Mouse (Mus musculus) hematopoietic stem cell, adult 5-6 weeks (primary cell): ENCODE measurements around the gene Pigp. TPM values are rescaled to one million over a fixed set of nuclear protein-coding genes. Genes with fewer than 3 reads are reported as not detected.

ENCODE experiments used
- ATAC-seq, 2 experiments: fragments of 125-278 bp in 1 of 2; replicated peaks in 1 of 2; 2 replicates each; pipeline ENCODE4 v1.8.0; 2016 to 2017; ENCODE audit warnings: inconsistent platforms in 2 of 2, mild to moderate bottlenecking in 2 of 2, moderate number of reproducible peaks in 2 of 2, low read depth in 1 of 2, moderate TSS enrichment in 1 of 2; ENCODE audit not compliant: low FRiP score in 2 of 2, poor library complexity in 2 of 2, severe bottlenecking in 2 of 2, insufficient read depth in 1 of 2, low TSS enrichment in 1 of 2
- total RNA-seq: library from RNA; stranded (forward); fragments of 172-1452, 232-1000 nt; gene quantifications from 2 replicates; pipeline ENCODE4 v1.2.3, GENCODE M21; 2017

The Pigp gene
- total RNA-seq, 1 experiment from 2014 or later: 33.9 TPM

DNA sequence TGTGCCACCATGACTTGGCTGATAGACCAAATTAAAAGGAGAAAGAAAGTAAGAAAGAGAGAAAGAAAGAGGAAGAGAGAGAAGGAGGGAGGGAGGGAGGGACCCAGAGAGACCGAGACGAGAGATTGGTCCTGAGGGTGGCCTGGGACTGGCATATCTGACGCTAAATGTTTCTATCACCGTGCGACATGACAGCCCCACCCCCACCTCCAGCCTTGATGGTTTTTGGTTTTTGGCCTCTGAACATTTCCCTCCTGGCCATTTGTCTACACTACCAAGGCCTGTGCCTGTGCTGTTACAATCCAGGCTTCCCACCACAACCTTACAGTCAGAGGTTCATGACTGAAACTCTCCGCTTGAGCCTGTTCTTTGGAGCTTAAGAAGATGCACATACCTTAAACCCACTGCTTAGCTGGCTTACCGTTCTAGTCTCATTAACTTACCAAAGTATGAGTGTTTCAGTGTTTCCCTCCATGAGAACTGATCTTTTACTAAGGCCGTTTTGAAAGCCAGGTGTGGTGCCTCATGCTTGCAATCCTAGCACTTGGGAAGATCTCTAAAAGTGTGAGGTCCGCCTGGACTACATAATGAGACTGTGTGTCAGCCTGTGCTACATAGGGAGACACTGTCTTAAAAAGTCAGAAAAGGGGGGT, 40.3 kb downstream of the Pigp start:
- ATAC-seq: no peak

DNA sequence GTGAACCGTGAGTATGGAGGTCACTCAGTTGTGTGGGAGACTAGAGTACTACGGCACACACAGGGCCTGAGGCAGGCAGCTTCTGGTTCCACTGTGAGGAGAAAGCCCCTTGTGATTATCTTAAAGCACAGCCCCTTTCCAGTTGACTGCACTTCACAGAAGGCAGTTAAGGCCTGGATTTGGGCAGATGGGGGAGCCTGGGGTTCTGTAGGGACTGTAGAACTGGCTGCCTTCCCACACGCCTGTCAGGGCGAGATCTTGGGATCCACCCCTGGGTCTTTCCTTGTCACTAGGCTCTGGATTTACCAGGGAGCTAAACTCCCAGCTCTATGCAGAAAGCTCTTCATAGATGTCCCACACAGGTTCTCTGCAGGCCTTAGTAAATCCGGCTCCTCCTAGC, 41.2 kb downstream of the Pigp start:
- ATAC-seq: no peak

DNA sequence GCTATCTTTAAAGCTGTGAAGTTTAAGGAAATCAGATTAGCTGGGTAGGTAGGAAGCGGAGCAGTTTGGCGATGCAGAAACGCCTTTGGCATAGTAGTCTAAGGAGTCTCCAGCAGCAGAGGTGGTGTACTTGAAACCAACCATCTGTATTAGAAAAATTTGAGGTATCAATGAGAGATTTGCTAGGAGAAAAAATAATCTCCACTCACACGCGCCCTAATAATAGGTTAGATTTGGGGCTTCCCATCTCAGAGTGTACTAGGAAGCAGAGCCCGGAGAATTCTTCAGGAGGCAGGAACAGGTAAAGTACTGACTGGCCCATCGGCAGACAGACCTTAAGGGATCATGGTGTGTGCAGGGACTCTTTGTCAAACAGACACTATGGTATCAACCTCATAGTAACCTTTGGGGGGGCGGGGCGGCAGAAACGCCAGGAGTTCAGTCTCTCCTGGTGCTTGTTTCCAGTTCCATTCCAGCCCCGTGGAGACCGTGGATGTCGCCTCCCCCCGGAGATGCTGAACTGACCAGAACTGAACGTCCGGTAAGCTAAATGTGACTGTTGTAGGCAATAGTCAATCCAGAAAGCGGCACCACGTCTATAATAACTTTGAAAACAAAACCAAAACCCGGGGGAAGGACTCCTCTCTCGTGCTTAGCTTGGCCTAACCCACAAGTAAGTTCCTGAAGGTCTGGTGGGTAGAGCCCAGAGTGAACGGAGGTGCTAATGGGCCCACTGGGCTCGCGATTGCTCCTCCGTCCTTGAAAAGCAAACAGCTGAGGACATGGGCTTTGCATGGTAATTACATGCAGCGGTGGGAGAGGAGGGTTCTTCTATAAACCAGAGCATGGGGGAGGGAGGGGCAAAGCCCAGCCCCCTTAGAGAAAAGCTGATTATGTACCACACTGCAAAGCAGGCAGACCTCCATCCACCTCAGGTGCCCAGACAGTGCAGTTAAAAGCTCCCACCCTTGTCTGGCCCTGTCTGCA, 42.5 kb downstream of the Pigp start:
- ATAC-seq: peak; percentile 44 to 65; a peak in 3 of 4 replicates

DNA sequence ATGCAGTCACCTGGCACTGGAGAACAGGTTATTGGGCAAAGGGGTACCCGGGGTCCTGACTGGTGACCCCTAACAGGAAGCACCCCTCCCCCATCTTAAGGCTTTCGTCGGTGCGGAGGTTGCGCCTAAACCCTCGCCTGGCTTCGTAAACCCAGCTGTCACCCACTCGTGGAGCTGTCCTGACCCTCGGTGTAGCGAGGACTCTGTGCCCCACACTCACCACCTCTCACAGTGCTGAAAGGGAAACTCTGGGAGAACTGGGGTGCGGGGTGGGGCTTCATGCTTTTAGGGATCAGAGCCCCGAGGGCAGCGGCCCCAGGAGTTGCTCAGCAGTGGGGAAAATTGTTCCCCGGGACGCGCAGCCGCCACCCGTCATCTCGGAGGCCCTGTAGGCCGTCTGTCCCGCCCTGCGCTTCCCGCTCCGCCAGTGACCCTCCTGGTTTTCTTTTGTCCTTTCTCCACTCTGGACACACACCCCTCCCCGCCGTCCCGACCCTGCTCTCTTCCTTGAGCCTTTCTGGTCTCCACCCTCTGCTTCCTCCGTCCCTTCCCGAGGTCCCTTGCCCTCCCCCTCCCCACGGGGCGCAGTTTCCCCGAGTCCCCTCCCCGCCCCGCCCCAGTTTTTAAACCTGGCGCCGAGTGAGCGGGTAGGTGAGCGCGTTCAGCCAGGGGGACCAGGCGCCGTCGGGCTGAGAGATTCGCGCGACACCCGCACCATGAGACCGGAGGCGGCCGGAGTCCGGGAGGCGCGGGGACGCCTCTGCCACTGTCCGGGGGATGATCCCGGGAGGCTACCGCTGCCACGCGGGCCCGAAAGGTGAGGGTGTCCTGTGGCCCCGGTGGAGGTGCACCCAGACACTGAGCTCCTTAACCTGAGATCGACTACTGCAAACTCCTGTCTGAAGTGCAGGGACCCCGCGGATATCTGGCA, 43.6 kb downstream of the Pigp start, which contains the start of gene Ripply3:
Gene Ripply3 (plus strand): TSS at position 640 of the 931 bp plus-strand sequence.
- 0 out of 4 replicates have a peak, but pooled peaks have one; percentile 12 to 19 for ATAC-seq

DNA sequence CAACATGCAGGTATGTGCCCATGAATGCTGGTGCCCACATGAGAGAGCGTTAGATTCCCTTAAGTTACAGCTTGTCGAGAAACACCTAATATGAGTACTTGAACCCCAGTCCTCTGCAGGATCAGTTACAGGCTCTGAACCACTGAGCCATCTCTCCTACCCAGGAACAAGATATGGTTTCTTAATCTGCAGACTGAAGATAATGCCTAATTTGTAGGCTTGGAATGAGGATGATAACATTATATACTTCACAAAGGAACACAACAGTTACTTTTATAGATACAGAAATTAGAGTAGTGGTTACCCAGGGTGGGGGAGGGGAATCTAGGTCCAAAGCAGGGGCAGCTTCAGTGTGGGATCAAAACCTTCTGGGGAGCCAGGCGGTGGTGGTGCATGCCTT, 45.6 kb downstream of the Pigp start:
- no peak for ATAC-seq

DNA sequence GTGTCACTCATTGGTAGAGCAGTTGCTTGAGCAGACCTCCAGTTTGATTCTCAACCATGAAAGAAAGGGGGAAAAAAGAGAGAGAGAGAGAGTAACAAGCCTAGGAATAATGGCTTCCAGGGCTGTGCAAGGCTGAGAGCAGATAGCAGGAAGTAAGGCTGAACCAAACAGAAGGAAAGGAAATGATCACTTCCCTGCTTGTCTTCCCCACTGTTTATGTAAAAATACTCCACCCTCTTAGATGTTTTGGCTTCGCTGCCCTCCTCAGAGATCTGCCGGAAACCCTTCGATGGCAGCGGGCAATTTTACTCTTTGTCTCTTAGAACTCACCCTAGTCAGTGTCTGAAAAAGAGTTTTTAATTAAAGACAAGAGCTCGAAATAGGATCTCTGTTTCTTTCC, 48.0 kb downstream of the Pigp start:
- no peak for ATAC-seq

DNA sequence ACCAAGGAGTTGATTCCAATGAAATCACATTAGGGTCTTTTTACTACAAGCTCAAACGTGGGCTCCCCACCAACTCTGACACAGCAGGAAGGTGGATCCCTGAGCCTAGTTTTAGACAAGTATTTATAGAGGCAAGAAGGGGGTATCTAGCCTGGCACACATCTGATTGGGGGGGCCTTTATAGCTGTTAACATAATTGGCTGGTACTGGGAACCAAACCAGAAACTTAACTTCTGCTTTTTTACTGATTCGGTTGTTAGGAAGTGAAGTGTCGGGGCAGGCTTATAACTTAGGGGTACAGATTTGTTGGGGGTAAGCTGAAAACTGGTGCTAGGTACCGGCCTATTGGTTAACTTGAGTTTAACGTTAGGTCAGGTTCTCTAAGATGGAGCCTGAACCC, 51.4 kb downstream of the Pigp start:
- ATAC-seq: no peak

DNA sequence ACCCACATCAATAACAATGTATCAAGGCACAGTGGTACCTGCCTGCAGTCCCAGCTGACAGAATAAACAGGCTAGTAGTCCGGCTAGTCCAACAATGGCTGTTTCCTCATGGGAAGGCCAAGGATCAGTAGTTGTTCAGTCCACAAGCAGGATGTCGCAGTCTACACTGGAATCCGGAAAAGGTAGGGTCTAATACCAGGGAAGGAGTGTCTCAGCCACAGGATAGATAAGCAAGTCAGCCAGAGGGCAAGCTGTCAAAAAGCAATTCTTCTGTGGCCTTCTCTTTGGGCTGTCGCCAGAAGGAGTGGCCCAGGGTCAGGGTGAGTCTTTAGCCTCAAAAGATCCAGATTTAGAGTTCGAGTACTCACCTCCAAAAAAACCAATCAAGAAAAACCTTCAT, 53.9 kb downstream of the Pigp start:
- no peak for ATAC-seq

DNA sequence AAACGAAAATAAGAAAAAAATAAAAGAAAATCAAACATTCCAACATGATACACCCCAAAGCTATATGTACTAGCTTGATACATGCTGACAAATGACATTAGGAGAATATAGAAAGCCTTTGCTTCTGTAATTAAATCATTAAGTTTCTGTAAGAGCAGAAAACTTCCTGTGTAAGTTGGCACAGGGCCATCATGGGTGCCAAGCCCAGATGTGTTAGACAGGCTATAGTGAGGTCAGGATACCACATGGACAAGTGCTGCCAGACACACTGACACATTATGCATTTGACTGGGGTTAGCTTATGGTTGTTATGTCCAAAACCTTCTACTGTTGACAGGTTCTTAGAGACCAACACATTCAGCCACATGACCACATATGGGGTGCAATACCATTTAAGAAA, 56.4 kb downstream of the Pigp start:
- no peak for ATAC-seq

DNA sequence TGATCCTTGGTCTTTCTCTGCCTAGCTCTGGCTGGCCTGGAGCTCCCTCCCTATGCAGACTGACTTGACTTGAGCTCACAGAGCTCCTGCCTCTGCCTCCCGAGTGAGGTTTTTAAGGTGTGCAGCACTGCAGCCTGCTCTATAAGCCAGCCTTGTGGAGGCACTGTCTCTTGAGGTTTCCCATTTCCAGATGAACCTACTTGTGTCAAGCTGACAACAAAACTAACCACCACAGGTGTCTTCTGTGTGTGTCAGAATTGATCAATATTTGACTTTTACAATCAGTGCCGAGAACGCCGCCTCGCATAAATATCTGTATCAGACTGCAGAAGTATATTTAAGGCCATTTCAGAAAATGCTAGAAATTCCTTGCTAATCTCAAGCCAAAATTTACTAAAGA, 57.0 kb downstream of the Pigp start:
- no peak for ATAC-seq

DNA sequence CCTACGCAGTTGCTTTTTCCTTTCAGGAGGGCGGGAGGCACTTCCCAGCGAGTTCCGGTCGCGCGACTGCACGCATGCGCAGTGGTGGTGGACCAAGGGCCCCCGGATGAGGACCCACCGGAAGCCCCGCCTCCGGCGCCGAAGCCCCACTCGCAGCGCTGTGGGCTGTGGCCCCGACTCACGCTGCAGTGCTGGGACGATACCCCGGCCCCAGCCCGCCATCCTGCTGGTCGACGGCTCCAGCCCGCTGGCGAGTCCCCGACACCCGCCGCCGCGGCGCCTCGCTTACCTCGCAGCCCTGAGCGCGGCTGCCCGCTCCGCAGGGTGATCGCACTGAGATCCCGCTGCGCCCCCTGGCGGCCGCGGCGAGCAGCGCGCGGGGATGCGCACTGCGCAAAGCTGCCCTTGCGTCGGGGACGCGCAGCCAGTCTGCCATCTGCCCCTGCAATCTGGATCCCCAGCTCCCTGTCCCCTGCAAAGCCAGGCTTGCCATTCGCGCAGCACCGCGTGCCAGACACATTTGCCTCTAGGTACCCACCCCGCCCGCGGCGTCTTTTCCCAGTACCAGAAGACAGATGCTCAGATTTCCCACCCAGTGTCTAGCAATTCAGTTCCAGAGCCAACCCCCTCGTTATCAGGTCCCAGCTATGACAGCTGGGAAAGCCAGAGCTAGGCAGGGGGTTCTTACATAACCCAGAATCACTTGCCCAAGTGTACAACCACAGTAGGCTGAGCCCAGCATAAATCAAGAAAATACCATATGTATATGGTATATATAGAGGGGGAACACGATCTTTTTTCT, 58.2 kb downstream of the Pigp start, which contains the start of gene Hlcs:
Gene Hlcs (minus strand): TSS at position 343 of the 802 bp plus-strand sequence.
- ATAC-seq: peak; percentile 70 to 80

DNA sequence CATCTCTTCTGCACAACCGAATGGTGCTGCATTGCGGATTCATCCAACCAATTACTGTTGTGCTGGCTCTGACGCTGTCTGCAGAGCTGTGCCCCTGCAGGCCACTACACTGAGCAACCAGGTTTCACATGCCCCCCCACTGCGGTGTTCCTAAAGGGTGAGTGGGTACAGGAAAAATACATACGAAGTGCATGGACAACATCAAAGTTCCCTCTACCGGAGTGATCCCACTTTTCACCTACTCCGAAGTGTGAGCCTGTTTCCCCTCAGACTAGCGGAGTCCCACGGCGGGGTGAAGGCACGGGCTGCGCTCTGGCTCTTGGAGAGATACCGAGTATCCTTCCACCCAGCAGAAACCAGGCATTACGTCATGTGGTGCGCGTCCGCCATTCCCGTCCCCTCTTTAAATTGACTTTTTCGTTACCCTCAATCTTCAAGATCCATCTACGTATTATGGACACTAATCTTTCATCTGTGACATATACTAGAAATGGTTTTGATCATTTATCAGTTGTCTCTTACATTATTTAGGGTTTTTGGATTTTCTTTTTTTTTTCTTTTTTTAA, 58.9 kb downstream of the Pigp start:
- peak; percentile 87 to 91 for ATAC-seq

DNA sequence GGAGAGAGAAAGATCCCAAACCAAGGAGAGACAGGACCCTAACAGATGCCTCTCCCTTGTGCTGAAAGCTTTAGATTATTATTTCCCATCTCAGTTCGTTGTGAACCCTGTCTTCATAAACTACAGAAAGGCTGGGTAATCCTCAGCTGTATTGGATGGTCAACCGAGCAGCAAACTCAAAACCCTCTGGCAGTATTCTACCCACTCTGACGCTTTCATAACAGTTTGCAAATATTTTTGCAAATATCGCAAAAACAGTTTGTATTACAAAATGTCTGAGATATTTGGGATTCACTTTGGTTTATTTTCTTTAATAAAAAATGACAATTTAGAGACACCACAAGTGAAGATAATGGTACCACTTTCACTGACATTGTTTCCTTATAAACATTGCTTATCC, 59.7 kb downstream of the Pigp start:
- ATAC-seq: no peak

DNA sequence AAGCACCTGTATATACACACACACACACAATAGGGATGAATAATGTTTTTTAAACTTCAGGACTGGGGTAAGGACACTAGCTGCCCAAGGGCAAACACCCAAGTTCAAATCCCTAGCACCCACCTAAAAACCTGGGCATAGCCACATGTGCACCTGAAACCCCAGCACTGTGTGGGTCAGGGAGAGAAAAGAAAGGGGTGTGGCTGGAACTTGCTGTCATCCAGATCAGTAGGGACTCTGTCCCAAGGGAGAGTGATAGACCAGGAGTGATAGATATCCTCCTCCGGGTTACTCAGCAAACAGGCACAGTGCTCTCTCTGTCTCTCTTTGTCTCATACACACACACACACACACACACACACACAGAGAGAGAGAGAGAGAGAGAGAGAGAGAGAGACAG, 60.2 kb downstream of the Pigp start:
- ATAC-seq: no peak

DNA sequence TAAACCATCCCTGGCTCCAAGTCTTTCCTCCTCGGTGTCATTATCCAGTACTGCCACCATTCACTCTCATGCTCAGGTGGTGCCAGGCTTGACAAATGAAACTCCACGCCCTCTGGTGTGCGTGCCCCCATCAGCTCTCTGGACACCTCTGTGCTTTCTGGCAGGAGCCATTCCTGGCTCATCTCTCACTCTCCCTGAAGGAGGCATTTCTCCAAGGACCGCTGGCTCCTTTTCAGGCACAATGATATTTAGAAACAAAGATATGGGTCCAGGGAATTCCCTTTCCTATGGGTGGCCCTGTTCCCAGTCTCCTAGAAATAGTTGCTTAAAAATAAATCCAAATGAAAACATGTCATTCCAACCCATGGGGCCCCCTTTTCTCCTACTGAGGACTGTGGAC, 62.6 kb downstream of the Pigp start:
- no peak for ATAC-seq
